Mouse (Mus musculus) urinary bladder, postnatal 36 days (tissue): ENCODE results near the gene Onecut3.

Experiments
- DNase-seq, 2 experiments: peaks; one replicate each; pipeline ENCODE4 v3.0.0; 2022; ENCODE audit warnings: low spot score in 2 of 2, mixed read lengths in 1 of 2

The Onecut3 gene

DNA sequence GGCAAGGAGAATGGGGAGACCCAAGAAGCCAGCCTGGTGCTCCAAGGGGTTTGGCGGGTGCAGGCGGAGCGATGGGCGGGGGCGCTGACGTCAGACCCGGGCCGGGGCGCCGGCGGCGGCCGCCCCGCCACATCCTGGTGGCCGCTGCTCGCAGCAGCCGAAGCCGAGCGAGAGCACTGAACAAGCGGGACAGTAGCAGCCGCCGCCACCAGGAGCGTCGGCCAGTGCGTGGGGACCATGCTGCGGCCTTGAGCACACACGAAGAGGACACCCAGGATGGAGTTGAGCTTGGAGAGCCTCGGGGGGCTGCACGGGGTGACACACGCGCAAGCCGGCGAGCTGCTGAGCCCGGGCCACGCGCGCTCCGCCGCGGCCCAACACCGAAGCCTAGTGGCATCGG is at the start of gene Onecut3:
Gene Onecut3, plus strand, starts transcription at position 104 of the 400 bp plus-strand sequence.
- DNase-seq, result no peak

DNA sequence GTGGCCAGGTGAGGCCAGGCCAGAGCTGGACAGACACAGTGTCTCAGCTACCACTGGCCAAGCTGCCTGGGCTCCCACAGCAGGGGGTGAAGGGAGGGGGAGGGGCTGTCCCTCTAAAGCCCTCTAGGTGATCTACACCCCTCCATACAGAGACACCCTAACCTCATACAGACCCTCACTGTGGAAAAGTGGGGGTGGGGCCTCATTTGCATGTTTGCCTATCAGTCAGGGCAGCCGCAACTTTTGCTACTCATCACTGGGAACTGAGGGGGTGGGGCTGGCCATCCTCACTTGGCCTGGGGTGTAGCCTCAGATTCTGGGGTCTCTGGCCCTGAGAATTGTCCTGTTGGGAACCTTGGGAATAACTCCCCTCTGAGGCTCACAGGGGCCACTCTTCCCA is 49.6 kb upstream of the Onecut3 start:
- no peak for DNase-seq

DNA sequence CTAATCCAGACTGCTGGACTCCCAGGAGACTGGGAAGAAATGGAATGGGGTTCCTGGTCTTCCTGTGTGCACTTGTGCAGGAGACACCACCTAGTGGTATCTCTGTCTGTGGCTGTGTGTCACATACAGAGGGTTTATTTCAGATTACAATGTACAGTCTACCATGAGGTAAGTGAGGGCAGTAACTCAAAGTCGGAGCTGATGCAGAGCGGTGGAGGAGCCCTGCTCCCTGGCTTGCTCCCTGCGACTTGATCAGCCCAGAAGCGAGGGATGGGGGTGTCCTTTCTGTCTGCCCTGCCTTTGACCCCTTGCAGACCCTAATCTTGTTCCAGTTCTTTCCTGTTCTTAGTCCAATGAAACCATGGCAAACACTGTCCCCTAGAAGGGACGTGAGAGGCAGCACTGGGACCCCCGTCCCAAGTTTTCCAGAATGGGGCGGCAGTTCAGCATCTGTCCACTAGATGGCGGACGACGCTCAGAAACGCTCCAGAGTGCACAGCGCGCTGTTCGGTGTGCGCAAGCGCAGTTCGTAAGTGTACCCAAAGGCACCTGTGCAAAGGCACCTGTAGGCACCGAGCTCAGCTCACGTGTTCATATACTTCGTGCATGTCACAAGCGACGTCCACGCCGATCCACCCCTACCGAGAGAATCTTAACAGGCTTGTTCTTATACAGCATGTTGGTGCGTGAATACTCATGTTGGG is 48.6 kb upstream of the Onecut3 start:
- DNase-seq, result peak; percentile 56 to 79

DNA sequence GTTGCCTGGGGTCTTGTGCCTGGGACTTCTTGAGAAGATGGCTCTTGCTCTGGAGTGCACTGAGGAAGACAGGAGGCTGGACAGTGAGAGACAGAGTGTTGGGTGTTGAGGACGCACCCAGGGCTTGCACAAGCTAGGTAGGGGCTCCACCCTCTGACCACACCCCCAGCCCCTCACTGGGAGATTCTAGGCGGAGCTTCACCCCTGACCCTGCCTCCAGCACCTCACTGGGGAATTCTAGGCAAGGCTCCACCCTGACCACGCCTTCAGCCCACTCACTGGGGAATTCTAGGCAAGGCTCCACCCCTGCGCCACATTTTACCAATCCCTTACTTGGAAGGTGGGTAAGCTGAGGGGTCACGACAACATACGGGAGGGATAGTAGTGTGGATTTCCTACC is 44.0 kb upstream of the Onecut3 start:
- DNase-seq, result no peak

DNA sequence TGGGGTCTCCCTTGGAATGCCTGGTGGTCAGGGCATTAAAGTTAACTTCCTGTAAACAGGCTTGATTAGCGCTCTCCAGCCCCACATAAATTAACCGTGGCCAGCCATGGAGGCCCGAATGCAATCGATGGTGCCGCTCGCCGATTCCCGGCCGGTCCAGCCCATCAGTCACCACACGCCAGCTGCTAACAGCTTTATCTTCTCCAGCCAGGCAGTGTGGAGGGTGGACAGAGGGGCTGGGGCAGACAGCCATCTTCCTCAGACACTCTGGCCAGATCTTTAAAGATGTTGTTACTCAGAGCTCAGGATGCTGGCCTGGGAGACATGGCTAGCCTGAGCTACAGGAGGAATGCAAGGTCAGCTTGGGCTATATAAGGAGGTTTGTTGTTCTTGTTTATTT is 41.0 kb upstream of the Onecut3 start:
- no peak for DNase-seq

DNA sequence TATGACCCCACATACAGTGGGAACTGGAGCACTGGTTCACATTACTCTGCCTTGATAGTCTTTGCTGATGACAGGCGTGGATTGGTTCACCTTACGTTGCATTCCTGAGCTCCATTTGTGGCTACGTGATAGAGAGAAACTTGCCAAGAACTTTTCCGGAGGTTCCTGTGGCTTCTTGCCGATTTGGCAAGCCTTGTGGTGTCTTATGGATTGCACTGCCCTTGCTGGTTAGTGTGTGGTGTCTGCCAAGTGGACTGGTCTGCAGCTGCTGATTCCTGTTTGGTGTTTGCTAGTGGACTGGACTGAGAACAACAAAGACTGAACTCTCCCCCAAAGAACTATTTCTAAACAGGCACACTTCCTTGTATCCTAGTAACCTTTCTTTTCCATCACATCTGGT is 39.9 kb upstream of the Onecut3 start:
- no peak for DNase-seq

DNA sequence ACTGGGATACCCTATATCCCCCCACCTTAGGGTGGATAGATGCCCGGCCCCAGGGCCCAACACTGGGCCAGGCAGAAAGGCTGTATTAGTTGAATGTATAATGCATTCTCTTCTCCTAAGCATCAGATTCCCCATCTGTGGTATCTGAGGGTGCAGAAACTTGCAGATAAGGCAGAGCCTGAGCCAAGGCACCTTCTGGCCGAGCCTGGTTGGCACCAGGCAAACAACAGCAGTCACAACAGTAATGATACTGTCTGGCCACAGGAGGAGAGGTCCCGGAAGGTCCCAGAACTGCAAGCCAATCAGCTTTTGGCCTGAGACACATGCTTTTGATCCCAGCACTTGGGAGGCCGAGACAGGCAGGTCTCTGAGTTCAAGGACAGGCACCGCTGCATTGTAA is 38.9 kb upstream of the Onecut3 start:
- DNase-seq, result no peak

DNA sequence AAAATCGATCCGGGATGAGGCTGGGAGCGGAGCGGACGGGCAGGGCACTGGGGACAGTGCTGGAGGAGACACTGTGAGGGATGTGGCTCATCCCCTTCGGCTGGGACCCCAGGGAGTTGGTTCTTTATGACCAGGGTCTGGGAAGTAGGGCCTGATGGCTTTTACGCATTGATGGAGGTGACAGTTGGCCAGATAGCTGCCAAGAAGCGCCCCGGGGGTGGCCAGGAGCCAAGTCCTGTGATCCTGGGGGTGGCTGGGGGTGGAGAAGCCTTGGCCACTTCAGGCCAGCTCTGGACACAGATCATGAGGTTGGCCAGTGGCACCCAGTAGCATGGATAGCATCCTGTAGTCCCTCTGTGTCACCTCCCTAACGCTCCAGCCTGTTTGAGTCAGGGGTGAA is 35.4 kb upstream of the Onecut3 start:
- no peak for DNase-seq

DNA sequence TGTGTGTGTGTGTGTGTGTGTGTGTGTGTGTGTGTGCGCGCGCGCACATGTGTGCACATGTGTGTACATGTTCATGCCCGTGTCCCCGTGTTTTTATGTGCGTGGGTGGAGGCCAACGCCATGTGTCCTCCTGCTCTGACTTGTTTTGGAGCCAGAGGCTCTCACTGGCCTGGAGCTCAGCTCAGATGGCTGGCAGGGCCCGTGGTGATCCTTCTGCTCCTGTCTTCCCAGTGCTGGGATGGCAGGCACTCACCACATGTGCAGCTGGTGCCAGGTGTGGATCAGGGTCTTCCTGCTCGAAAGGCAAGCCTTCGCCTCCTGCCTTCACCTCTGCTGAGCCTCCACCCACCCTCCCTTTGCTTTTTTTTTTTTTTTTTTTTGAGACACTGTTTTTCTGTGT is 35.0 kb upstream of the Onecut3 start:
- no peak for DNase-seq

DNA sequence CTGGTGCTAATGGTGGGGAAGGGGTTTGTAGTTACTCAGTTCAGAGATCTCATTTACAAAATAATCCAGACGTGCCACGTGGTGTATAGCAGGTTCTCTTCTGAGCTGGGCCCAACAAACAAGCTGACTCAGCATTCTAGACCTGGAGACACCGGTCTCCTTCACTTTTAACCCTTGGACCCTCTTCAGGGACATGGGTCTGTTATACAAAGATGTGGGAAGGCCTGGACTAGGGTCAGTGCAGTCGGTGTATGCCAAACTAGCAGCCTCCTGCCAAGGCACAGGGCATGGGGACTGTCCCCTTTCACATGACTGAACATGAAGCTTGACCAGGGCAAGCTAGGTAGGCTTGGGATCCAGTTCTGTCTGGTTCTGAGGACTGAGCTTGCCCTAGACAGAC is 34.3 kb upstream of the Onecut3 start:
- DNase-seq, result no peak

DNA sequence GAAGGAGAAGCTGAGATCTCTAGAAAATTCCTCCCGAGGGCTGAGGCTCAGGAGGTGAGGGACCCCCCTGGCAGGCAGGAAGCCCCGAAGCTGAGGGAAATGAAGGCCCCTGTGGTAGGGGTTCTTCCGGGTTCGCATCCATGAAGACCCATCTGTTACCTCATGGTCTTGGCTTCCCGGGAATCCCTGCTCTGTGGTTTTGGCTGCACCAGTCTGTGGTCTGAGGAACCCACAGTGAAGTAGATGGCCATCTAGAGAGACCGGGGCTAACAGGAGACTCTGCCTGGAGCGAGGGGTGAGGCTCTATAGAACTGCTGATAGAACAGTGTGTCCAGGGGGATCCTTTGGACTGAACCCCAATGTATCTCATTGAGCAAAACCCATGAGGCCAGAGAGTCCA is 33.3 kb upstream of the Onecut3 start:
- DNase-seq, result no peak

DNA sequence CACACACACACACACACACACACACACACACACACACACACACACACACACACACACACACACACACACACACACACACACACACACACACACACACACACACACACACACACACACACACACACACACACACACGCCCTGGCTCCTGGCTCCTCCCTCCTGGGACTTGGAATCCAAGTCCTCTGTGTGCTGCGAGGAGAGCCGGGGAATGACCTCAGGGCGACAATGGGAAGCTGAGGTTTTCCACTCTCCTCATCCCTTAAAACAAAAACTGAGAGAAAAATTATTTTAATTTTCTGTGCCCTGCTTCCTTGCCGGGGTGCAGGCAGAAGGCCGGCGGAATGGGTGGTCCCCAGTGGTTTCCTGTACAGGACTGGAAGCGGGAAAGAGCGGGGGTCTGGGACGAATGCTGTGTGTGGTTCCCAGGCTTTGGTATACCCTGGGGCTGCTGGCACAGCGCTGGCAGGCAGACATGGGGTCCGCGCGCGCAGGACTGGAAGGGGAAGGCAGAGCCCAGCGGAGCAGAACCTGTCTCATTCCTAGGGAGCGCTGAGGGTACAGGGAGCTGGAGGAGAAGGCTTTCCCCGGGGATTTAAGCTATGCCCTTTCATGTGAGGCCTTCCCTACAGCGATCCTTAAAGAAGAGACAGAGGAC is 30.1 kb upstream of the Onecut3 start:
- no peak for DNase-seq

DNA sequence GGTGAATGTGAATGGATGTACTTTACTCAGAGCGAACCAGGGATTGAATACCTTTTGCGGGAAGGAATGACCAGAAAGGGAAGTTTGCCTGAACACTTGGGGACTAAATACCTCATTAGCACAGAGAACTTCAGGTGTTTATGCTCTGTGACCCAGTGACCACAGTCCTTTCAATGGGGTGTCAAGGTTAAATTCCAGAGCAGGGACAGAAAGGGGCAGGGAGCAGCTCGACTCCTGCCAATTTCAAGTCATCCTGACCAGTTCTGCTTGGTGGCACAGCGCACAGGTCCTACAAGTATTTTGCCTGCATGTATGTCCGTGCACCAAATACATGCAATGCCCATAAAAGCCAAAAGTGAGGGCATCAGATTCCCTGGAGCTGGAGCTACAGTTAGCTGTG is 29.6 kb upstream of the Onecut3 start:
- no peak for DNase-seq

DNA sequence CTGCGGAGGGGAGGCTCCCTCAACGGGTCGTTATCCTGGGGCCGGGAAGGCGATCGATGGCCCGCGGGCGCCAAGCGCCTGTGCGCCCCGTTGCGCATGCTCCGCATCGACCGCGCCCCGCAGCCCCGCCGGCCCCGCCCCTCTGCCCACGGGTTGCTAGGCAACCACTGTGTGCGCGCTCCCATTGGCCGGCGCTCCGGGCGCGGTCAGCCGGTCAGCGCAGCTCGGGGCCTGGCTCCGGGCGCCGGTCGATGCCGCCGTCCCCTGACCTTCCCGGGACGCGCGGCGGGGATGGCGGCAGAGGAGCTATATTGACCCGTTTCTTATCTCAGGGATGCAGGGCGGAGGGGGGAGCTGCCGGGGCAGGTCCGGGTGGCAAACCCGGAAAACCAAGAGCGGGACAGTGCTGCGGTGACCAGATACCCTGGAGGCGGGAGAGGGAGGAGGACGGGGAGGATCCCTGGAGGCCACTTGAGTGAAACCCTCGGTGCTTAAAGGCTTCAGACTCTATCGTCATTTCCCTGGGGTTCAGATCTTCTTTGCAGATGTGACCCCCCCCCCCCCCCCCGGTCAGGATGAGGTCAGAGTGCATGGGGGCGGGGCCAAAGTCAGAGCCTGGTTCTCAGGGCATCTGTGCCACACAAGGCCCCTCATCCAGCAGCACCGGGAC is 19.2 kb upstream of the Onecut3 start:
- peak; percentile 79 to 85 for DNase-seq

DNA sequence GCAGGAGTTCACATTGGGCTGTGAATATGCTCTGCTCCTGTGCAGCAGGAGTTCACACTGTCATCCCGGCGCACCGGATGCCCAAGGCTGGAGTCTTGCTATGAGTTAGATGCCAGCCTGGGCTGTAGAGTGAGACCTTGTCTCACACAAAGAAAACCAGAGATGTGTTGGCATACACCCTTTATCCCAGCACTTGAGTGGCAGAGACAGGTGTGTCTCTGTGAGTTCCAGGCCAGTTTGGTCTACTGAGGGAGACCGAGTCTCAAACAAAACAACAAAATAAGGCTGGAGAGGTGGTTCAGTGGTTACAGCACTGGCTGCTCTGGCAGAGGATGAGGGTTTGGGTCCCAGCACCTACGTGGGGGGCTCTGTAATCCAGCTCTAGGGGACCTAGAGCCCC is 16.1 kb upstream of the Onecut3 start:
- no peak for DNase-seq

DNA sequence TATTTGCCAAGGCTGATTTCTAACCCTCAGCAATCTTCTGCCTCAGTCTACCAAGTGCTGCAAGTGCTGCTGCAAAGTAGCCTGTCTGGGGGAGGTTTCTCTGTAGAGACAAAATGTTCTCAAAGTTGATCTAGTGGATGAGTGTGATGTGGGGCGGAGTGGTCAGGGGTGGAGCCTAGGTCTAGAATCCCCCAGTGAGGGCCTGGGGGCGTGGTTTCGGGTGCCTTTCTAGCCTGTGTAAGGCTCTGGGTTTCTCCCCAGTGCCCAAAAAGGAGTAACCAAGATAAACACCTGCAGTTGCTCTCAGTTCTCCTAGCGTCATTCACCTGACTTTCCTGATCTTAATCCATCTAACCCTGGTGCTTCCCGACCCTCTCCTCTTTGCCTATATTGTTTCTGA is 13.6 kb upstream of the Onecut3 start:
- no peak for DNase-seq

DNA sequence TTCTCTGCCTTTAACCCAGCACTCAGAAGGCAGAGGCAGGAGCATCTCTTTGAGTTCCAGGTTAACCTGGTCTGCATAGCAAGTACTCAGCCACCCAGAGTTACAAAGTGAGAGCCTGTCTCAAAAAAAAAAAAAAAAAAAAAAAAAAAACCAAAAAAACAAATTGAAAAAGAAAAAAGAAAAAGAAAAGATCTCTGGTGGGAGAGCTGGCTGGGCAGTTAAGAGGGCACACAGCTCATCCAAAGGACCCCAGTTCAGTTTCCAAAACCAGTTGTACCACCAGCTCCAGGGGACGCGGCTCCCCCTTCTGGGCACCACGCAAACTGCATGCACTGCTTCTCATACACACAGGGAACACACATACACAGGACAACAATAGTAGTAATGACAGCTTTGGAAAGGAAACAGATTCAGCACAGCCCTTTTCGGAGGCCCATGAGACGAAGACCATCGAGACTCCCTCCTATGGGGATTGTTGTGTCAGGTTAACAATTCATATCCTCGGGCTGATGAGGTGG is 7.7 kb upstream of the Onecut3 start:
- DNase-seq, result no peak

DNA sequence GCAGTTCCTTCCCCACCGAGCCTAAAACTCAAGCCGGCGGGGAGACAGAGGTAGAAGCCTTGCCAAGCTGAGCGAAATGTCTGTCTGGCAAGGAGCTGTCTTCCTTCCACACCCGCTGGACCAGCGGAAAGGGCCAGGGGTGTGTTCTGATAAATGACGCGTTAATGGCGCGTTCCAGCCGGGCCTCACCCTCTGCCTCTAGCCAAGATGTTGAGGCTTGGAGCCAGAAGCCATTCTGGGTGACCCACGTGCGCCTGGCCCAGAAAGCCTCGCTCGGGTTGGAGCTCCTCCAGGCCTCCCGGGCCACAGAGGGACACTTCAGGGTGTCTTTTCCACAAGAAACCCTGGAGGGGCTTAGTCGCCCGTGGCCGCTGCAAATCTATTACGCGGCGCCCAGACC is 4.6 kb upstream of the Onecut3 start:
- DNase-seq, result peak; percentile 20 to 66

DNA sequence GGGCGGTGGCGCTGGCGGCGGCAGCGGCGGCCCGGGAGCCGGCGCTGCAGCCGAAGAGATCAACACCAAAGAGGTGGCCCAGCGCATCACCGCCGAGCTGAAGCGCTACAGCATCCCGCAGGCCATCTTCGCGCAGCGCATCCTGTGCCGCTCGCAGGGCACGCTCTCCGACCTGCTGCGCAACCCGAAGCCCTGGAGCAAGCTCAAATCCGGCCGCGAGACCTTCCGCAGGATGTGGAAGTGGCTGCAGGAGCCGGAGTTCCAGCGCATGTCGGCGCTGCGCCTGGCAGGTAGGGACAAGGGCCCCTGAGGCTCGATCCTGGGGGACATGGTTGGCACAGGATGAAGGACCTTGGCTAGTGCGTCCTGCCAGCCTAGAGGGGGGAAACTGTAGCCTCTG is 1.3 kb downstream of the Onecut3 start:
- DNase-seq, result no peak

DNA sequence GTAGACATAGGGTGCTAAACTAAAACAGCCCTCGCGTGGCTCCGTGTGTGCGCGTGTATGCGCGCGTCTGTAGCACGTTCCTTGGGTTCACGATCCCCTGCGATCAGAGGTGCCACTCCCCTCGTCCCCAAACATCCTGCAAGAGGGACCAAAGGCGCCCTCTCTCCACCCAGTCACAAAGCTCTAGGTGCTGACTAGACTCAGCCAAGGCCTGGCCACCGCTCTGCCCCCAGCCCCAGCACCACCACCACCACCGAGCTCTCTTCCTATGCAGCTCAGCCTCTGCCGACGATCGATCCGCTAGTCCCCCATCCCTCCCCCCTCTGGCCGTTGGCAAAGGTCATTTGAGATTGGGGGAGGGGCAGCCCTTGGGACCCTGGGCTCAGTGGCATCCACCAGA is 1.8 kb downstream of the Onecut3 start:
- DNase-seq, result no peak

DNA sequence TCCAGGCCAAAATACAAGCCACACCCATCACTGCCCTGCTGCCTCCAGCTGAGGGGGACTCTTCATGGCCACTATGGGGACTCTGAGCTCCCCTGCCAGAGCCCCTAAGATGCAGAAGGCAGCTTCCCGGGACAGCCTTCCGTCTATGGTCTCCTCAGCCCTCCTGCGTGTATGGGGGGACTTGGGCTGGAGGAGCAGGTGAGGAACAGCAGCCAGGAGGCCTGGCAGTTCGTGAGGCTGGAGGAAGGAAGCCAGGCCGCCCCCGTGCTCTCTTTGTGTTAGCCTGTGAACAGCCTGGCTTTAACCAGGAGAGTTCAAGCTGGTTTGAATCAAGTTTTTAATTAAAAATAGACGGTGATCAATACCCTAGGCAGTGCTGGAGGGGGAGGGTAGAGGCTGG is 7.7 kb downstream of the Onecut3 start:
- no peak for DNase-seq

DNA sequence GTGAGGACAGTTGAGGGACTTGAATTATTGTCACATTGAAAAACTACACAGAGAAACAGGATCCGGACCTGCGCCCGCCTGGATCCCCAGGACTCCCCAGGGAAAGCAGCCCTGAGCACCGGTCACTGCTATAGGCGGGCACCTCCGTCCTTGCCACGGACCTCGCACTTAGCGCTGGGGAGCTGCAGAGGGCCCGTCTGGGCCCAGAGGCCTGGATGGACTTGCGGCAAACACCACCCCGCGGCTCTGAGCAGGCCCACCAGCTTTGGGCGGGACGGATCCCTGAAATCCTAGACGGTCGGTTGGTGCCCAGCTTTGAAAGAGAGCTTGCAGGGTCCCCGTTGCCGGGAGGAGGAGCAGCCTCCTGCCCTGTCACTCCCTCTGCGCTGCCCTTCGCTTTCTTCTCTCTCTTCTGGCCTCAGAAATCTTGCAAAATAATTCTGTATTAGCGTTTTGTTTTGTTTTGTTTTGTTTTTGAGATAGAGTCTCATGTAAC is 8.2 kb downstream of the Onecut3 start:
- DNase-seq, result no peak
